8 mouse cellular contexts compared by ENCODE assay signal in the genomic region with DNA sequence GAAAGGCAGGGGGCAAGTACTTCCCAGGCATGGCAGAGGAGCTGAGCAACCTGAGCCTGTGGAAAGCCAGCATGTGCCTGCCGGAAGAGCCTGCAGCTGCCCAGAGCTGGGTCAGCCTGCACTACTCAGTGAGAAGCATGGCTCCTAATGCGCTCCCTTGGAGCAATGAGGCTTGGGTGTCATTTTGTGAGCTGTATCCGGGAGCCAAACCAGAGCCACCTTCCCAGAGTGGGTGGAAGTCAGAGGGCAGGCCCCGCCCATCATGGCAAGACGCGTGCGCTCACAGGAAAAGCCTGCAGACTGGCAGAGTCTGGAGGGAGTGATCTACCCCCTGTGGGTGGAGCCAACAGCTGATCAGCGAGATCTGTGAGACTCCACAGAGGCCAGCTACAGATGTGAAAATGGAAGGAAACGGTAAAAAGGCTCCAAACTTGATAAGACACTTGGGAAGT.
DNase-seq lines count a peak whose midpoint lies in the region; ATAC-seq and TF ChIP-seq lines count a peak whose summit lies in the region.

No protein-coding gene starts in this region.

- ATAC-seq in embryonic facial prominence, embryonic 13.5 days (ENCODE audit: insufficient number of reproducible peaks, insufficient read depth, low FRiP score, low TSS enrichment, low read depth): peak; percentile 88
- peak; percentile 95 for ATAC-seq in lung, postnatal 0 days

- H3K27me3 ChIP-seq in embryonic facial prominence, embryonic 13.5 days: no peaks in the 10 kb centered on the region
- no peaks in the 10 kb centered on the region for H3K27me3 ChIP-seq in heart, embryonic 10.5 days (ENCODE audit: insufficient read depth, poor library complexity, severe bottlenecking)
- H3K27me3 ChIP-seq in lung, postnatal 0 days (replicated peaks; ENCODE audit: insufficient read depth, low read length): no peaks in the 10 kb centered on the region

- no peaks in the 10 kb centered on the region for H3K36me3 ChIP-seq in embryonic facial prominence, embryonic 13.5 days
- no peaks in the 10 kb centered on the region for H3K36me3 ChIP-seq in heart, embryonic 10.5 days
- H3K36me3 ChIP-seq in lung, postnatal 0 days (ENCODE audit: insufficient read depth, low read length): no peaks in the 10 kb centered on the region

- no peaks in the 10 kb centered on the region for H3K9me3 ChIP-seq in embryonic facial prominence, embryonic 13.5 days
- H3K9me3 ChIP-seq in heart, embryonic 10.5 days: 0 out of 2 replicates have a peak, but pooled peaks cover 2% of the 10 kb centered on the region
- H3K9me3 ChIP-seq in lung, postnatal 0 days (ENCODE audit: low read length): no peaks in the 10 kb centered on the region

- TF ChIP-seq CTCF in lung, postnatal 0 days (IDR thresholded peaks at IDR 0.05): no peak; the same call in 1 of the 2 replicates

- H3K4me1 ChIP-seq in embryonic facial prominence, embryonic 13.5 days: no peaks in the 10 kb centered on the region
- no peaks in the 10 kb centered on the region for H3K4me1 ChIP-seq in heart, embryonic 10.5 days
- H3K4me1 ChIP-seq in lung, postnatal 0 days (ENCODE audit: insufficient read depth, low read depth, low read length): no peaks in the 10 kb centered on the region

- under 1% methylated on average over 9 of the region's 9 CpGs for WGBS in embryonic facial prominence, embryonic 13.5 days
- under 1% methylated on average over 9 of the region's 9 CpGs for WGBS in heart, embryonic 10.5 days
- 2% methylated on average over 9 of the region's 9 CpGs for WGBS in lung, postnatal 0 days

- H3K9ac ChIP-seq in embryonic facial prominence, embryonic 13.5 days: peak overlapping the region; percentile 61; the same call in 1 of the 2 replicates
- H3K9ac ChIP-seq in lung, postnatal 0 days (replicated peaks; ENCODE audit: low read depth): no peak overlapping the region

- no peak overlapping the region for H3K27ac ChIP-seq in embryonic facial prominence, embryonic 13.5 days
- peak overlapping the region; percentile 80; the same call in 1 of the 2 replicates for H3K27ac ChIP-seq in heart, embryonic 10.5 days
- H3K27ac ChIP-seq in lung, postnatal 0 days (ENCODE audit: low read length): no peak overlapping the region

- DNase-seq in CD4-positive, CD25-positive, alpha-beta regulatory T cell, adult 2 months (ENCODE audit: low read depth, low spot score): peak; percentile 85
- peak; percentile 56 for DNase-seq in WW6 (ENCODE audit: low read depth, low spot score)
- DNase-seq in heart, embryonic 10.5 days (ENCODE audit: low spot score): peak; percentile 91
- peak; percentile 74 to 76 for DNase-seq in kidney, adult 8-10 months
- DNase-seq in lung, postnatal 0 days (ENCODE audit: low spot score): peak; percentile 79
- peak; percentile 24 for DNase-seq in ovary, postnatal 14 days (ENCODE audit: low spot score)
- peak; percentile 68 for DNase-seq in urinary bladder, postnatal 14 days (ENCODE audit: low spot score)

- H3K4me3 ChIP-seq in embryonic facial prominence, embryonic 13.5 days: peak overlapping the region; percentile 44
- peak overlapping the region; percentile 57 for H3K4me3 ChIP-seq in heart, embryonic 10.5 days
- peak overlapping the region; percentile 15; the same call in 1 of the 2 replicates for H3K4me3 ChIP-seq in lung, postnatal 0 days (ENCODE audit: low read depth, low read length)

- TF ChIP-seq EP300 in lung, postnatal 0 days (IDR thresholded peaks at IDR 0.05): no peak

- H3K4me2 ChIP-seq in embryonic facial prominence, embryonic 13.5 days: peak overlapping the region; percentile 71
- H3K4me2 ChIP-seq in lung, postnatal 0 days (replicated peaks; ENCODE audit: low read depth, low read length): peak overlapping the region; percentile 50

Comparison
In these comparisons a context has a peak if more than half of its experiments do, and no peak if none do; other contexts are left out.
1. DNase-seq: peak in every context shown above with its lines; median percentile 91 in heart, embryonic 10.5 days; 85 in CD4-positive, CD25-positive, alpha-beta regulatory T cell, adult 2 months; 79 in lung, postnatal 0 days; 75 in kidney, adult 8-10 months; 68 in urinary bladder, postnatal 14 days; 56 in WW6; 24 in ovary, postnatal 14 days.